Mouse (Mus musculus) lung, embryonic 16.5 days (tissue): ENCODE data around the gene Tmcc3. TPM values are rescaled to one million over a fixed set of nuclear protein-coding genes. Genes with fewer than 3 reads are reported as not detected.

Source experiments
- ATAC-seq: fragments of 200-750 bp; cut with Nextera tagmentation; 2 replicates; pipeline ENCODE4 v1.8.0; 2017; ENCODE audit warnings: low read depth, mild to moderate bottlenecking, moderate library complexity
- H3K27ac ChIP-seq: fragments of 300-500 bp; sonication (generic); 2 replicates; pipeline ENCODE4 v1.5.1; 2014; ENCODE audit warnings: mild to moderate bottlenecking, control low read depth, low read length
- H3K27me3 ChIP-seq: fragments of 300-500 bp; sonication (generic); 2 replicates; pipeline ENCODE4 v1.6.1; 2014; ENCODE audit warnings: low read depth, low read length, mixed read lengths; ENCODE audit not compliant: control insufficient read depth, insufficient read depth
- H3K36me3 ChIP-seq: fragments of 300-500 bp; sonication (generic); 2 replicates; pipeline ENCODE4 v1.6.1; 2014; ENCODE audit warnings: low read length; ENCODE audit not compliant: control insufficient read depth, insufficient read depth
- H3K4me1 ChIP-seq: fragments of 300-500 bp; sonication (generic); replicated peaks from 2 replicates; pipeline ENCODE4 v1.6.1; 2014; ENCODE audit warnings: low read length, mixed read lengths; ENCODE audit not compliant: control insufficient read depth, insufficient read depth
- H3K4me2 ChIP-seq: fragments of 300-500 bp; sonication (generic); 2 replicates; pipeline ENCODE4 v1.6.1; 2014; ENCODE audit warnings: low read depth, low read length, control low read depth
- H3K4me3 ChIP-seq: fragments of 300-500 bp; sonication (generic); 2 replicates; pipeline ENCODE4 v1.5.1; 2014; ENCODE audit warnings: mild to moderate bottlenecking, low read length, control low read depth
- H3K9ac ChIP-seq: fragments of 300-500 bp; sonication (generic); 2 replicates; pipeline ENCODE4 v1.6.1; 2014; ENCODE audit warnings: low read length, control low read depth
- H3K9me3 ChIP-seq: fragments of 300-500 bp; sonication (generic); 2 replicates; pipeline ENCODE4 v1.6.1; 2016; ENCODE audit warnings: low read length; ENCODE audit not compliant: control insufficient read depth
- WGBS: fragments of 180-500 bp; shearing (Covaris S2); extraction: QIAGEN DNeasy Blood & Tissue Kit; methylation state at CpG from one replicate; pipeline ENCODE4 v1.1.7; 2014; 5-methylcytosine and 5-hydroxymethylcytosine counted together
- polyA plus RNA-seq: library from polyadenylated mRNA; unstranded; fragments of >200 nt; fragmentation: Nextera tagmentation; extraction: Ambion mirVana; gene quantifications from 2 replicates; pipeline ENCODE4 v1.2.1, GENCODE M21; 2015

Tmcc3 gene
- polyA plus RNA-seq, 1 experiment from 2014 or later, result 7.4 TPM

DNA sequence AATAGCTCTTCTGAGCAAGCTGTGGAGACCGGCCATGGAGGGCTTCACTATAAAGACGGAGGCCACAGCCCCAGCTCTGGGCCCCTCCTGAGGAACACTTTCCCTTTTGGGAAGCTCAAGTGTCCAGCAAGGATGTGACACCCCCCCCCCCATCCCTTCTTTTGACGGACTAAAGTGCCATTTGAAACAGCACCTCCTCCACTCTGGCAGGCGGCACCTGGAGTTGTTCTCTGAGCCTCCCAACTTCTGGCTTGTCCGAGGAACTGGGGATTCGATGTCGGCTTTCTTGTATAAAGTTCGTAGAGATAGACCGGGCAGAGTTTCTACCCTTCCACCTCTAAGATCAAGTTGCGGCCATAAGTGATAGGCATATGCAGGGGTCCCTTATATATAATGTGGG, 203.8 kb downstream of the Tmcc3 start:
- 4% methylated on average over 10 of the region's 10 CpGs for WGBS
- ATAC-seq, result no peak

DNA sequence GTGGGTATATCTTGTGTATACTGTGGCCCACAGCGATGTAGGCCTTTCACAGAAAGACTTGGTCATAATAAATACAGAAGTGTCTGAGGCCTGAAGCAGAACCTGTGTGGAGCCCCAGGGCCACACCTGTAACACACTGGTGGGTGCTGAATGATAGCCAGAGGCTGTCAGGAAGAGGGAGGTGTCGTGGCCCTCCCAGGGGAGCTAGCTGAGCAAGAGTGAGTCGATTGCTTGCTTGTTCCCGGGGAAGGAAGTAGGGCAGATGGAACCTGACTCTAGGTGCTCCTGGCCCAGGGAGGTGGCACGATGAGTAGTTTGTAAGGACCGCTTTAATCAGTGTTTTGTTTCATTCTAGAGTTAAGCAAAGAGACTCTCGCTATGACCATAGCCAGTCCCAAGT, 208.1 kb downstream of the Tmcc3 start:
- H3K4me1 ChIP-seq, result peaks cover 35% of the 10 kb centered on the region
- 0 out of 2 replicates have a peak overlapping the region, but pooled peaks have one; percentile 4 for H3K9ac ChIP-seq

More for the DNA sequence above, 203.8 kb downstream of the Tmcc3 start:
- H3K27ac ChIP-seq, result no peak overlapping the region; the same call in 1 of the 2 replicates
- H3K4me3 ChIP-seq, result peak overlapping the region; percentile 82
- peaks cover 5% of the 10 kb centered on the region for H3K27me3 ChIP-seq
- H3K9ac ChIP-seq, result peak overlapping the region; percentile 81
- peaks cover 17% of the 10 kb centered on the region for H3K4me1 ChIP-seq
- H3K4me2 ChIP-seq, result peak overlapping the region; percentile 96
- H3K9me3 ChIP-seq, result no peaks in the 10 kb centered on the region
- H3K36me3 ChIP-seq, result no peaks in the 10 kb centered on the region

DNA sequence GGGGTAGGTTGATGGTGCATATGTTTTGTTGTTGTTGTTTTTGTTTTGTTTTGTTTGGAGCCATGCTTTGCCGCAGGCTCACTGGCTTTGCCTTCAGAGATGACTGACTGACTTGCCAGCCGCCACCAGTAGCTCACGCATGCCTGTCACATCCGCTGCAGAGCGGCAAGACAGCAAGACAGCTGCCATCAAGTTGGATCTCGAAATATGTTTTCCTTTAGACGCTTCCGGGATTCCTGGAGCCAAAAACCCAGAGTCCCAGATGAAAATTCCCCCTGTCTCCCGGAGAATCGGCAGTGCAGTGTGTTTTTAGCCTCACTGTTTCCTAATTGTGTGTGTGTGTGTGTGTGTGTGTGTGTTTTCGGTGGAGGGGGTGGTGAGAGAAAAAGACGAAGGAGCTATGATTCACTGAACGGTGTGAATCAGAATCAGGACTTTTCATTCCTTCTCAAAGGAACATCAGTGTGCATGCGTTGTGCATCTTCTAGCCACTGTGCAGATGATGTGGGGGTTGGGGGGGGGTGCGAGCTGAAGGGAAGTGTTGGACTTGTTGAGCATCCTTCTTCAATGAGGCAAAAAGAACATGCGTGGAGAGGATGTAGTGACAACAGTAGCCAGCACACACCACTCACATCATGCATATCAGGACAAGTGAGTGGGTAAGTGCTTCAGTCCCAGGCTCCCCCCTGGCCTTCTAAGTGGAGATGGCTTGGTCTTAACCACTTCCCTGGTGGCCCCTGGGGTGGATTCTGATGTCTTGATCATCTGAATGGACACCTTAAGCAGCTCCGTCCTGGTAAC, 208.8 kb downstream of the Tmcc3 start:
- Histone ChIP-seq H3K36me3 (no peaks in the 10 kb centered on the region), H3K9me3 (no peaks in the 10 kb centered on the region), H3K27ac (0 out of 2 replicates have a peak overlapping the region, but pooled peaks have one; percentile 24), H3K27me3 (peaks cover 5% of the 10 kb centered on the region), H3K9ac (0 out of 2 replicates have a peak overlapping the region, but pooled peaks have one; percentile 4), H3K4me2 (peak overlapping the region; percentile 44), H3K4me3 (peak overlapping the region; percentile 24), H3K4me1 (peaks cover 35% of the 10 kb centered on the region)
- ATAC-seq, result peak; percentile 56; the same call in 1 of the 2 replicates
- 28% methylated on average over 17 of the region's 17 CpGs for WGBS

More for the DNA sequence above, 208.1 kb downstream of the Tmcc3 start:
- peak overlapping the region; percentile 44 for H3K4me2 ChIP-seq
- no peaks in the 10 kb centered on the region for H3K9me3 ChIP-seq
- H3K4me3 ChIP-seq, result peak overlapping the region; percentile 24
- peaks cover 5% of the 10 kb centered on the region for H3K27me3 ChIP-seq
- WGBS, result 46% methylated on average over 7 of the region's 7 CpGs
- no peak overlapping the region for H3K27ac ChIP-seq
- ATAC-seq, result no peak
- no peaks in the 10 kb centered on the region for H3K36me3 ChIP-seq

DNA sequence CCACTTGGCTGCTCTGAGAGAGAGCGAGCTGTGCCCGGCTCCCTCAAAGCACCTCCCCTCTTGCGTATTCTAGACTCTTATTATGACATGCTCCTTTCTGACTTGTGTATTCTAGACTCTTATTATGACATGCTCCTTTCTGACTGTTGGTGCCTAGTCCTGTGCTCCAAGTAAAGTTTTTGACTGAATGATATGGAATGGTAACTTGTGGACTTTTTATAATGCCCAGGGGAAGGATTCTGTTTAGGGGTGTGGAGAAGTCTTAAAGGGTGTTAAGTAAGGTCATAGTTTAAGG, 209.3 kb downstream of the Tmcc3 start:
- Histone ChIP-seq H3K4me1 (peaks cover 29% of the 10 kb centered on the region), H3K27ac (no peak overlapping the region), H3K27me3 (peaks cover 4% of the 10 kb centered on the region), H3K9me3 (no peaks in the 10 kb centered on the region), H3K4me2 (peak overlapping the region; percentile 44), H3K36me3 (no peaks in the 10 kb centered on the region), H3K4me3 (no peak overlapping the region), H3K9ac (no peak overlapping the region)
- WGBS, result 24% methylated on average over 3 of the region's 3 CpGs
- ATAC-seq, result peak; percentile 42

DNA sequence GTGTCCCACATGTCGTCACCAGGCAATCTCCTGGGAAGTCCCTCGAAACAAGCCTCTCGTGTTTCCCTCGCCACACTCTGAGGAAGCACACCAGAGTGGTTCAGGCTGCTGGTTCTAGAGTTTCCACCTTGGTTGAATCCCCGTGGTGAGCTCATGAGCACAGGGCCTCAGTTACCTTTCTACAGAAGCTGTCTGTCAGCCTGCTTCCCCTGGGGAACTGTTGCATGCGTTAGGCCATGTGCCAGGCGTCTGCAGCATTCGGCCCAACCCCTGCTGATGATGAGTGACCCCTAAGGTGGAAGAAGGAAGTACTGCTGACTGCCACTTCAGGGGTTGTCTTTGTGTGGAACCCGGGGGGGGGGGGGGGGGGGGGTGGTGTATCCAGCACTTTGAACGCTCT, 210.0 kb downstream of the Tmcc3 start:
- no peak overlapping the region for H3K27ac ChIP-seq
- no peaks in the 10 kb centered on the region for H3K36me3 ChIP-seq
- 42% methylated on average over 10 of the region's 10 CpGs for WGBS
- ATAC-seq, result no peak; the same call in 1 of the 2 replicates
- H3K4me1 ChIP-seq, result peaks cover 27% of the 10 kb centered on the region
- H3K4me2 ChIP-seq, result no peak overlapping the region
- no peaks in the 10 kb centered on the region for H3K9me3 ChIP-seq
- no peak overlapping the region for H3K4me3 ChIP-seq
- no peak overlapping the region for H3K9ac ChIP-seq
- H3K27me3 ChIP-seq, result no peaks in the 10 kb centered on the region; the same call in 1 of the 2 replicates

DNA sequence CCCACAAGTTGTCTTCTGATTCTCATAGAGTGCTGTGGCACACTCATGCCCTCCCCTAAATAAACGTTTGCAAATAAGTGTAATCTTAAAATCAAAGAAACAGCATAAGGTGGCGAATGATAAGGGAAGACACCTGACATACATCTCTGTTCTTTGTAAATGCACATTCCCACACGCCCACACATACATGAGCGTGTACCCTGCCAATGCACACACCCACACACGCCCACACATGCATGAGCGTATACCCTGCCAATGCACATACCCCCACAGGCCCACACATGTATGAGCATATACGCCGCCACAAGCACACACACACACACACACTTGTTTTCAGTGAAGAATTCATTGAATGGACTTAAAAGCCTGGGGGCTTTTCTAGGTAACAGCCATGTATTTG, 211.5 kb downstream of the Tmcc3 start:
- Histone ChIP-seq H3K4me1 (peaks cover 27% of the 10 kb centered on the region), H3K9ac (no peak overlapping the region)
- 75% methylated on average over 8 of the region's 8 CpGs for WGBS

DNA sequence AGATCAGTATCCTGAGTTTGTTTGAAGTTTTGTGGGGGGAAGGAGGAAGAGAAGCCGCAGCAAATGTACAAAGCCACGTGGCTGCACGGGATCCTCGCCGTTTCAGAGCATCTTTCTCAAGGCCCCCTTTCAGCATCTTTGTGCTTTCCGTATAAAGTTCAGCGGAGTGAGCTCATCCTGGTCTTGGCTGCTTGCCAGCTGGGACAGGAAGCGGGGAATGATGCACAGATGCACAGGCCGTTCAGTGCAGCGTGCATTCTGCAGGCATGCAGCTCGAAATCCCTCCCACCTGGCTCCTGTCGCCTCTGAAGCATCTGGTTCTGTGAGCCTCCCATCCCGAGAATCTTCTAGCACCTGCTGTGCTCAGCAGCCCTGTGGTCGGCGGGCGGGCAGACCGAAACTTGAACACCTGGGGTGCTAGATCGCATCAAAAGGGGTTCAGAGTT, 212.0 kb downstream of the Tmcc3 start:
- Histone ChIP-seq H3K4me1 (peaks cover 27% of the 10 kb centered on the region), H3K4me3 (no peak overlapping the region), H3K27ac (no peak overlapping the region), H3K27me3 (no peaks in the 10 kb centered on the region), H3K4me2 (no peak overlapping the region), H3K36me3 (no peaks in the 10 kb centered on the region), H3K9ac (no peak overlapping the region), H3K9me3 (no peaks in the 10 kb centered on the region)
- WGBS, result 14% methylated on average over 18 of the region's 18 CpGs
- ATAC-seq, result peak; percentile 39; the same call in 1 of the 2 replicates

More for the DNA sequence above, 211.5 kb downstream of the Tmcc3 start:
- Histone ChIP-seq H3K4me3 (no peak overlapping the region), H3K4me2 (no peak overlapping the region), H3K27me3 (no peaks in the 10 kb centered on the region; the same call in 1 of the 2 replicates), H3K27ac (no peak overlapping the region), H3K9me3 (no peaks in the 10 kb centered on the region), H3K36me3 (no peaks in the 10 kb centered on the region)
- no peak; the same call in 1 of the 2 replicates for ATAC-seq

DNA sequence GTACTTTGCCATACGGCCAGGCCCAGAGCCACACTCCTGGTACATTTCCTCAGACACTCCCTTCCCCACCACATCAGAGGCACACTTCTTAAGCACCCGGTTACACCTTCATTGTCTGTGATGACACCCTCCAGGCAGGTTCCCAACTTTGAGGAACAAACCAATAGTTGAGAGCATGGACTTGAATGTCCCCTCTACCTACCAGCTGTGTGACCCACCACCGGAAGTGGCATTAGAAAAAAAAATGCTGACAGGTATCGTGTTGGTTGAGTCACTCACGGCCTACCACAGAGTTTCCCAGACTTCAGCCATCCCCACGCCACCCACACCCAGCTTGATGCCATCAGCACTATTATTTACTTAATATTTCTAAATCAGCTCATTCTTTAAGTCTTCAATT, 213.2 kb downstream of the Tmcc3 start:
- H3K4me1 ChIP-seq, result peaks cover 25% of the 10 kb centered on the region
- no peaks in the 10 kb centered on the region for H3K36me3 ChIP-seq
- H3K9ac ChIP-seq, result no peak overlapping the region
- no peak for ATAC-seq
- no peak overlapping the region for H3K4me3 ChIP-seq
- no peaks in the 10 kb centered on the region for H3K9me3 ChIP-seq
- no peak overlapping the region for H3K27ac ChIP-seq
- no peak overlapping the region for H3K4me2 ChIP-seq
- no peaks in the 10 kb centered on the region for H3K27me3 ChIP-seq
- WGBS, result 57% methylated on average over 6 of the region's 6 CpGs

DNA sequence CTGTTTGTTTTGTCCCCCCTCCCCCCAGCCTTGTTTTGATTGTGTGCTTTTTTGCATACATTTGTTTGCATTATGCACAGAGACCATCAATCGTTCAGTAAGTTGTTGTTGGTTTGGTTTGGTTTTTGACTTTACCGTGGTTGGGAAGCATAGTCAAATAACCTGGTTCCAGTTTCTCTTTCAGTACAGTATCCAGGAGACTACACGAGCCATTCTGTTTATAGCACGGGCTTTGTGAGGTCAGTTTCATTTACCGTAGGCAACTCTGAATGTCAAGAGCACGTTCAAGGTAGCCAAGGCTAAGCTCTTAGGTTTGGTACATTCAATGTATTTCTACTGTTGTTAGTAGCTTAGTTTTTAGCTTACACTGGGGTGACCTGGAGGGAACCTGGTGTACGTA, 214.0 kb downstream of the Tmcc3 start:
- Histone ChIP-seq H3K4me3 (no peak overlapping the region), H3K9ac (no peak overlapping the region), H3K27me3 (no peaks in the 10 kb centered on the region), H3K27ac (no peak overlapping the region), H3K36me3 (no peaks in the 10 kb centered on the region), H3K4me1 (peaks cover 19% of the 10 kb centered on the region), H3K9me3 (no peaks in the 10 kb centered on the region), H3K4me2 (no peak overlapping the region)
- no peak for ATAC-seq
- 79% methylated on average over 7 of the region's 7 CpGs for WGBS
